Mouse (Mus musculus): ENCODE measurements around the gene Ccdc126. TPM values are rescaled to one million over a fixed set of nuclear protein-coding genes. Genes with fewer than 3 reads are reported as not detected.

Gene Ccdc126
- 11.6 and 13.2 TPM in 2 replicates for polyA plus RNA-seq (2015; fragmentation: Nextera tagmentation; extraction: Ambion mirVana)

DNA sequence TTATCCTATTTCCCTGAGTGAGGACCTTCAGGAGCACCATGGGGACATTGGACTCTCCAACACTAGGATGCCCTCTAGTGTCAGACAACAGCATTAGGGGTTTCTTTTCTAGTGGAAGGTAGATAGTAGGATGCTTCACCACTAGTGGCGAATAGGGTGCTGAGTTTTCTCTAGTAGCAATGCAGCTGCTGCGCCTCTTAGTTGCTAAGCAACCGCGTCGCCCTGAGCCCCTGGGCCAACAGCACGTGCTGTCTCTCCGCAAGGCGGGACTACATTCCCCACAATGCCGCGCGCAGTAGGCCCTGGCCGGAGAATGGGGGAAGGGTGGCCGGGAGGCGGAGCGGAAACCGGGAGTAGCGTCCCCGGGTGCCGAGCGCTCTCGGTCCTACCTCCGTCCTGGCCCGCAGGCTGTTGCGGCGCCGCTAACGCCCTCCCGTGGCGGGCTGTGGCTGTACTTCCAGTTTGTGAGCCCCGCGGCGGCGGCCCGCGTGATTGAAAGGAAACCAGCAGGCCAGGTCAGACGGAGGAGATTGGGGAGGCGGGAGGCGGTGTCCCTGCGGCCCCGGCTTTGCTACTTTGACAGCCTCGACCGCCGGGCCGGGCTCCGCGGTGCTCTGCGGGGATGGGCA, at the start of gene Ccdc126:
TSS of gene Ccdc126 (plus strand) at position 309 of the 629 bp plus-strand sequence.
- Histone ChIP-seq H3K27me3 (ENCODE audit: insufficient read depth, low read length) (no peaks in the 10 kb centered on the region), H3K4me3 (ENCODE audit: low read length) (peak within 1 kb of the TSS; percentile 72), H3K9me3 (ENCODE audit: low read length) (no peaks in the 10 kb centered on the region), H3K9ac (replicated peaks; ENCODE audit: low read length) (peak within 1 kb of the TSS; percentile 81), H3K4me2 (replicated peaks; ENCODE audit: low read depth, low read length) (peak within 1 kb of the TSS; percentile 85), H3K27ac (ENCODE audit: low read length) (peak within 1 kb of the TSS; percentile 80), H3K36me3 (ENCODE audit: insufficient read depth, low read length) (no peaks in the 10 kb centered on the region), H3K4me1 (ENCODE audit: insufficient read depth, low read length) (peaks cover 11% of the 10 kb centered on the region)
- peak; percentile 99 for ATAC-seq (ENCODE audit: low FRiP score, low TSS enrichment)
- WGBS, result under 1% methylated on average over 43 of the region's 47 CpGs

DNA sequence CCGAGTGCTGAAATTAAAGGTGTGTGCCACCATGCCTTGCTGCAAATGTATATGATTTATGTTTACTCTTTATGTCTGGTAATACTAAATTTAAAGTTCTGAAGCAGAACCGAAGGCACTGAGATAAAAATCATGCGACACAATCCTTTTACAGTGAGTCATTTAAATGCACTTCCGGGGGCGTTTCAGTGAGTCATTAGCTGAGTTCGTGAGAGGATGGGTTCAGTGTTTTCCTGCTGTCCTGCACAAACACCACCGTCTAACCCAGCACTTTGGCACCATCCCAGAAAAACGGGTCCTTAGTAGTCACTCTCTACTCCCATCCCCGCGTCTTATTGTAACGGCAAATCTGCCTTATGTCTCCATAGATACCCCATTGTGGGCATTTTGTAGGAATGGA, 49.2 kb upstream of the Ccdc126 start:
- Histone ChIP-seq H3K9me3 (ENCODE audit: low read length) (no peaks in the 10 kb centered on the region), H3K27me3 (ENCODE audit: insufficient read depth, low read length) (no peaks in the 10 kb centered on the region), H3K4me1 (ENCODE audit: insufficient read depth, low read length) (no peaks in the 10 kb centered on the region), H3K4me3 (ENCODE audit: low read length) (no peak overlapping the region), H3K36me3 (ENCODE audit: insufficient read depth, low read length) (no peaks in the 10 kb centered on the region), H3K4me2 (replicated peaks; ENCODE audit: low read depth, low read length) (no peak overlapping the region), H3K27ac (ENCODE audit: low read length) (no peak overlapping the region), H3K9ac (replicated peaks; ENCODE audit: low read length) (no peak overlapping the region)
- 48% methylated on average over 11 of the region's 11 CpGs for WGBS
- ATAC-seq (ENCODE audit: low FRiP score, low TSS enrichment), result no peak

DNA sequence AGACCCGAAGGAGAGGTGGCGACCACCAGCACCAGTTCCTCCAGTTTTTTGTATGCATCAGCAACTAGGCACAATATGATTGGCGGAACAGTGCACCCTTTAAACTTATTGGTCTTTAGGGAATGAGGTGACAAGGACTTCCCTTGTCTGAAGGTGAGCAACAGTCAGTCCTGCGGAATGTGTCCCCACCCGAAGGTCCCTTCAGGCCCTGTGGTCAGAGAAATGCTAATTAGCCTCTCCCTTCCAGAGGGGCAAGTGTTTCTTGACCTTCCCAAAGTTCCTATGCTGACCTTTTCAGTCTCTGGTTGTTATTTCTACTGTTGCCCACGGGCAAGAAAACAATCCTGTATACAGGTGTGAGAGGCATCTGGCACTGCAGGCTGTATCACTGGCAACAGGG, 47.3 kb upstream of the Ccdc126 start:
- Histone ChIP-seq H3K9ac (replicated peaks; ENCODE audit: low read length) (no peak overlapping the region), H3K9me3 (ENCODE audit: low read length) (no peaks in the 10 kb centered on the region), H3K4me2 (replicated peaks; ENCODE audit: low read depth, low read length) (no peak overlapping the region), H3K36me3 (ENCODE audit: insufficient read depth, low read length) (no peaks in the 10 kb centered on the region), H3K27me3 (ENCODE audit: insufficient read depth, low read length) (no peaks in the 10 kb centered on the region), H3K4me1 (ENCODE audit: insufficient read depth, low read length) (no peaks in the 10 kb centered on the region), H3K27ac (ENCODE audit: low read length) (no peak overlapping the region), H3K4me3 (ENCODE audit: low read length) (no peak overlapping the region)
- WGBS, result 67% methylated on average over 6 of the region's 6 CpGs
- no peak for ATAC-seq (ENCODE audit: low FRiP score, low TSS enrichment)

DNA sequence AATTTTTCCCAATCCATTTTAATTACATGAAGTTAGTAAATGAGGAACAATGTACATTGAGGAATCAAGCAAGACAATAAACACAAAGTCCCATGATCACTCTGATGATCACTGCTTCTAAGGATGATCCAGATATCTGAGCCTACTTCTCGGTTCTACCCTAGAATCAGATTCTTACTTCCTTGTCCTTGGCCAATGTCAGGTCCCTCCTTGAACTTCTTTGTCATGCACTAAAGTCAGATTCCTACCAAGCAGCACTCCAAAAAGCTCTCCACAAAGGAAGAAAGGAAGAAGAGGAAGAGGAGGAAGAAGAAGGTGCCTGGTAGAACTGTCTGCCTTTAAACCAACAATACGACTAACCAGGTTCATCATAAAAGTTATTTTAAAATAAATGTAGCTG, 46.2 kb upstream of the Ccdc126 start:
- H3K9ac ChIP-seq (replicated peaks; ENCODE audit: low read length), result no peak overlapping the region
- no peaks in the 10 kb centered on the region for H3K36me3 ChIP-seq (ENCODE audit: insufficient read depth, low read length)
- no peak overlapping the region for H3K27ac ChIP-seq (ENCODE audit: low read length)
- H3K4me2 ChIP-seq (replicated peaks; ENCODE audit: low read depth, low read length), result no peak overlapping the region
- no peak overlapping the region for H3K4me3 ChIP-seq (ENCODE audit: low read length)
- peaks cover 3% of the 10 kb centered on the region; the same call in 1 of the 2 replicates for H3K9me3 ChIP-seq (ENCODE audit: low read length)
- no peaks in the 10 kb centered on the region for H3K27me3 ChIP-seq (ENCODE audit: insufficient read depth, low read length)
- H3K4me1 ChIP-seq (ENCODE audit: insufficient read depth, low read length), result no peaks in the 10 kb centered on the region
- WGBS, result 84% methylated on average over 2 of the region's 2 CpGs
- ATAC-seq (ENCODE audit: low FRiP score, low TSS enrichment), result no peak

DNA sequence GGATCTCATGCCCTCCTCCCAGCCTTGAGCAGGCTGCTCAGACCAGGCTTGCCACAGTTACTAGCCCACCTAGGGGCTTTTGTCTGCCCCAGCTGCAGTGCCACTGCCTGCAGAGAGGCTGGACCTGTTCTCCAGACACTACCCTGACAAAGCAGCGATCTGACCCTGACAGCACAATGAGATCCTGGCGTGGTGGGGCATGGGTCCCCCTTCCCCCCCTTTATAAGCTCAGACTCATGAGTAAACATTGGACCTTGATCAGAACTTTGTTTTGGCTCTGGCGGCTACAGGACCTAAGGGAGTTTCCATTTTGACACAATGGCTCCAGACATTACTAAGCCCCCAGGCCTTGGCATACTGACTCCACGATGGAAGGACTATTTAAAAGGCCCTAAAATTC, 45.1 kb upstream of the Ccdc126 start:
- H3K27me3 ChIP-seq (ENCODE audit: insufficient read depth, low read length), result no peaks in the 10 kb centered on the region
- no peak overlapping the region for H3K27ac ChIP-seq (ENCODE audit: low read length)
- H3K4me1 ChIP-seq (ENCODE audit: insufficient read depth, low read length), result no peaks in the 10 kb centered on the region
- H3K9me3 ChIP-seq (ENCODE audit: low read length), result peaks cover 3% of the 10 kb centered on the region; the same call in 1 of the 2 replicates
- WGBS, result 57% methylated on average over 4 of the region's 4 CpGs
- H3K36me3 ChIP-seq (ENCODE audit: insufficient read depth, low read length), result no peaks in the 10 kb centered on the region
- H3K4me3 ChIP-seq (ENCODE audit: low read length), result no peak overlapping the region
- H3K4me2 ChIP-seq (replicated peaks; ENCODE audit: low read depth, low read length), result no peak overlapping the region
- ATAC-seq (ENCODE audit: low FRiP score, low TSS enrichment), result no peak
- no peak overlapping the region for H3K9ac ChIP-seq (replicated peaks; ENCODE audit: low read length)

DNA sequence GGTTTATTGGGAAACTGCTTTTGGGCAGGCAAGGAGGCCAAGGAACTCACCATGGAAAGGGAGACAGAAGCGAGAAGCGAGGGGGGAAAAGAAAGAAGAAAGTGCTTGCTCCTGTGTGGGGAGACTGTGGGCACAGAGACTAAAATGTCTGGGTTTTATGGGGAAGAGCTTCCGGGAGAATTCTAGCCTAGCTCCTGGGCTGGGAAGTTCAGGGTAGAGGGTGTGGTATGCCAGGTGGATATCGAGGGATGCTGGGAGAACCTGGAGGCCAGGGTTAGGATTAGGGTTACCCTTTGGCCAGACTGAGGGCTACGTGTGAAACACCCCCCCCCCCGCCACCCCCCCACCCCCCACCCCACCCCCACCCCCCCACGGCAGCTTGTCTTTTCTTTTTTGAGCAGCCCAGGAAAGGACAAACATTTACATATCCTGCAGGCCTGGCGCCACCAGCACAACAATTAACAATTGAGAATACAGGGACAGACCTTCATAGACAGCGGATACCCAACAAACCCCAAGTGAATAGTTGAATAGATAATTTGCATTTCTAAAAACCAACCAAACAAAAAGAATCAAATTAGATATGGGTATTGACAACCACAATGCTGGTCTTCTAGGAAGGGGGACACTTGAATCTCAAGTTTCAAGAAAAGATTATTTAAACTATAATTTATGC, 44.5 kb upstream of the Ccdc126 start:
- ATAC-seq (ENCODE audit: low FRiP score, low TSS enrichment), result no peak
- Histone ChIP-seq H3K4me3 (ENCODE audit: low read length) (no peak overlapping the region), H3K4me2 (replicated peaks; ENCODE audit: low read depth, low read length) (no peak overlapping the region), H3K27ac (ENCODE audit: low read length) (no peak overlapping the region), H3K4me1 (ENCODE audit: insufficient read depth, low read length) (no peaks in the 10 kb centered on the region), H3K36me3 (ENCODE audit: insufficient read depth, low read length) (no peaks in the 10 kb centered on the region), H3K27me3 (ENCODE audit: insufficient read depth, low read length) (no peaks in the 10 kb centered on the region), H3K9me3 (ENCODE audit: low read length) (peaks cover 3% of the 10 kb centered on the region; the same call in 1 of the 2 replicates), H3K9ac (replicated peaks; ENCODE audit: low read length) (no peak overlapping the region)
- 67% methylated on average over 9 of the region's 9 CpGs for WGBS

DNA sequence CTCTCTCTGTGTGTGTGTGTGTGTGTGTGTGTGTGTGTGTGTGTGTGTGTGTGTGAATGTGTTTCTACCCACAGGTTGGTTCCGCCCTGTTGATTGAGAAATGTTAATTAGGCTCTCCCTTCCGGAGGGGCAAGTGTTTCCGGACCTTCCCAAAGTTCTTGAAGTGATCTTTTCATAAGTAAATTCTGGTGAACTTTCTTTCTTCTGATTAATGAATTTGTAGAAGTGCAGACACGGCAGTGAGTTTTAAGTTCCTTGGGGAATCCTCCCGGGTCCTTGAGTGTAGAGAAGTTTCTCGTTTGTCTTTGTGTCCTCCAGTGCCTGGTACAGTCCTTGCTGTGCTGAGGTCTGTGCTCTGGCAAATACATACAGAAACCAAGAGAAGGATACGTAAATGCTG, 43.8 kb upstream of the Ccdc126 start:
- H3K4me2 ChIP-seq (replicated peaks; ENCODE audit: low read depth, low read length), result no peak overlapping the region
- no peaks in the 10 kb centered on the region for H3K27me3 ChIP-seq (ENCODE audit: insufficient read depth, low read length)
- H3K27ac ChIP-seq (ENCODE audit: low read length), result no peak overlapping the region
- ATAC-seq (ENCODE audit: low FRiP score, low TSS enrichment), result no peak
- H3K4me3 ChIP-seq (ENCODE audit: low read length), result no peak overlapping the region
- H3K36me3 ChIP-seq (ENCODE audit: insufficient read depth, low read length), result no peaks in the 10 kb centered on the region
- peaks cover 3% of the 10 kb centered on the region; the same call in 1 of the 2 replicates for H3K9me3 ChIP-seq (ENCODE audit: low read length)
- no peaks in the 10 kb centered on the region for H3K4me1 ChIP-seq (ENCODE audit: insufficient read depth, low read length)
- WGBS, result 82% methylated on average over 7 of the region's 7 CpGs
- no peak overlapping the region for H3K9ac ChIP-seq (replicated peaks; ENCODE audit: low read length)

DNA sequence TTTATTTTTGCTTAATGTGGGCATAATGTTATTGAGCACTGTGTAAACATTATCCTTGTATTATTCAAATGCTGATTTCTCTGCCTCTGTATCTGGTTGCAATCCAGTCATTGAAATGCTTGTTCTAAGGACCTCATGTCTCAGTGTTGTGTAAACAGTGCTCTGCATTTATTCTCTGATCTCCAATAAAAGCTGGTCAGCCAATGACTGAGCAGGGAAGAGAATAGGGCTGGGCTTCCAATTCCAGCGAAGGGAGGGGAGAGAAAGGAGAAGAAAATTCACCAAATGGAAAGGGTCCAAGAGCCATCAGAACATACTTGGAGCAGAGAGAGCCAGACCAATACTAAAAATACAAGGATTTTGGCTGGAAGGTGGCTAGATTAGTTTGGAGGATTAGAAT, 38.1 kb upstream of the Ccdc126 start:
- no peak for ATAC-seq (ENCODE audit: low FRiP score, low TSS enrichment)
- Histone ChIP-seq H3K4me2 (replicated peaks; ENCODE audit: low read depth, low read length) (no peak overlapping the region), H3K4me1 (ENCODE audit: insufficient read depth, low read length) (no peaks in the 10 kb centered on the region), H3K27ac (ENCODE audit: low read length) (no peak overlapping the region), H3K9ac (replicated peaks; ENCODE audit: low read length) (no peak overlapping the region), H3K27me3 (ENCODE audit: insufficient read depth, low read length) (no peaks in the 10 kb centered on the region), H3K9me3 (ENCODE audit: low read length) (peaks cover 3% of the 10 kb centered on the region; the same call in 1 of the 2 replicates), H3K36me3 (ENCODE audit: insufficient read depth, low read length) (no peaks in the 10 kb centered on the region), H3K4me3 (ENCODE audit: low read length) (no peak overlapping the region)
- WGBS, result 40% methylated on average over 1 of the region's 1 CpGs

DNA sequence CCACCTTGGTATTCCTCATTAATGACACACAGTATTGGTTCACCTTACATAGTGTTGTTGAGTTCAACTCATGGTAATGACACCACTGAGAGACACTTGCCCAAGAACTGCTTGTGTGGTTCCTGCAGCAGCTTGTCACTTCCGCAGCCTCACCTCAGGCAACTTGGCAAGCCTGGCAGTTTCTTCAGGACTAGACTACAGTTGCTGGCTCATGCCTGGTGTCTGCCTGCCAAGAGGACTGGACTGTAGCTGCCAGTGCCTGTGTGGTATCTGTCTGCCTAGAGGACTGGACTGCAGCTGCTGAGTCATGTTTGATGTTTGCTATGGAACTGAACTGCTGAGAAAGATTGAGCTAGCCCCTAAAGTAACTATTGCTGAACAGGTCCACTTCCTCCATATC, 37.0 kb upstream of the Ccdc126 start:
- WGBS, result 77% methylated on average over 1 of the region's 1 CpGs

DNA sequence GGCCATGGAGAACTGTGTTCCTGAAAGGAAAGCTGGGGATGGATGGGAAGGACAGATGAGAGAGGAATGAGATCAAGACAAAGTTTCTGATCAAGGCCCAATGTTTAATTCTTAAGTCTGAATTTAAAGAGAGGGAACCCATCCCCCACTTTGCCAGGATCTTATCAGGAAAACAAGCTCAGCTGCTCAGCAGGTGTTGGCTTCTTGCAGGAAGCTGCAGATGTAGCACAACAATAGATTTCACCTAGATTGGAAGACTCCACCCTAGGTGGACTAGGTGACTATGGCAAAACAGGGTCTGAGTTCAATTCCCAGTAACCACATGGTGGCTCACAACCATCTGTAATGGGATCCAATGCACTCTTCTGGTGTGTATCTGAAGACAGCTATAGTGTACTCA, 20.8 kb upstream of the Ccdc126 start:
- Histone ChIP-seq H3K4me2 (replicated peaks; ENCODE audit: low read depth, low read length) (no peak overlapping the region), H3K36me3 (ENCODE audit: insufficient read depth, low read length) (no peaks in the 10 kb centered on the region), H3K4me3 (ENCODE audit: low read length) (no peak overlapping the region), H3K27me3 (ENCODE audit: insufficient read depth, low read length) (no peaks in the 10 kb centered on the region), H3K9me3 (ENCODE audit: low read length) (no peaks in the 10 kb centered on the region), H3K27ac (ENCODE audit: low read length) (no peak overlapping the region), H3K9ac (replicated peaks; ENCODE audit: low read length) (no peak overlapping the region), H3K4me1 (ENCODE audit: insufficient read depth, low read length) (no peaks in the 10 kb centered on the region)
- ATAC-seq (ENCODE audit: low FRiP score, low TSS enrichment), result no peak

More for the DNA sequence above, 37.0 kb upstream of the Ccdc126 start:
- Histone ChIP-seq H3K9ac (replicated peaks; ENCODE audit: low read length) (no peak overlapping the region), H3K4me1 (ENCODE audit: insufficient read depth, low read length) (no peaks in the 10 kb centered on the region), H3K4me3 (ENCODE audit: low read length) (no peak overlapping the region), H3K9me3 (ENCODE audit: low read length) (no peaks in the 10 kb centered on the region), H3K27ac (ENCODE audit: low read length) (no peak overlapping the region), H3K36me3 (ENCODE audit: insufficient read depth, low read length) (no peaks in the 10 kb centered on the region), H3K4me2 (replicated peaks; ENCODE audit: low read depth, low read length) (no peak overlapping the region), H3K27me3 (ENCODE audit: insufficient read depth, low read length) (no peaks in the 10 kb centered on the region)
- ATAC-seq (ENCODE audit: low FRiP score, low TSS enrichment), result no peak
